ENCODE assay signal across 23 mouse cellular contexts in the genomic region with DNA sequence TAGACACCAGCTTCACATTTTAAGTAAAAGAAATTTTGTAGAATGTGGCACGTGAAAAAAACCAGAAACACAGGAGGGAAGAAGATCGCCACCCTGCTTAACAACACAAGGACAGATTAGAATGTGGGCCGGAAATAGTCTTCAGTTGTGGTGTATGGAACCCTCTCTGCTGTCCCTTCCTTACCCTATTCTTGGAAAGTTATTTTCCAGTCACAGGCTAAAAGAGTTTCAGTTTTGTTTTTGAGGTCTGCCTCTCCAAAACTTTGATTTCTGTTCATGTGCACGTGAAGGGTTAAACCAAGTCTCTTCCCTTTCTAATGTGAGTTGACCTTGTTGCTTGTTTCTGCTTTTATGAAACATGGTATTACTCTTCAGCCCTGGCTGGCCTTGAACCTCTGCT.
"Had no signal": no experiment of that assay in that cellular context is flagged by ENCODE, and none has a peak within 500 bp of the region (broad histone marks: within the 10 kb centered on the region; RNA-seq: fewer than 3 reads in every experiment).

No protein-coding gene starts in this region.

- H3K4me2 ChIP-seq: limb, embryonic 13.5 days; liver, embryonic 12.5 days; liver, embryonic 15.5 days; lung, embryonic 14.5 days; midbrain, embryonic 13.5 days; neural tube, embryonic 12.5 days; neural tube, embryonic 15.5 days; stomach, embryonic 15.5 days had no signal

- H3K4me3 ChIP-seq: layer of hippocampus, adult 2 months; limb, embryonic 10.5 days; limb, embryonic 13.5 days; liver, embryonic 12.5 days; liver, embryonic 15.5 days; megakaryocyte, embryonic 14.5 days; midbrain, embryonic 10.5 days; midbrain, embryonic 13.5 days; neural tube, embryonic 12.5 days; neural tube, embryonic 15.5 days; stomach, embryonic 15.5 days had no signal

- H3K27me3 ChIP-seq: liver, embryonic 12.5 days; liver, embryonic 15.5 days; midbrain, embryonic 13.5 days; stomach, embryonic 15.5 days had no signal

- DNase-seq: kidney, postnatal 25 days; layer of hippocampus, adult 9-11 months; liver; lung, embryonic 14.5 days; lung, postnatal 36 days; right cerebral cortex, adult 18-20 months; right cerebral cortex, postnatal 14 days; right cerebral cortex, postnatal 4 days; thymus, postnatal 36 days had no signal

- H3K4me1 ChIP-seq: liver, embryonic 12.5 days; midbrain, embryonic 10.5 days; midbrain, embryonic 13.5 days; neural tube, embryonic 12.5 days; neural tube, embryonic 15.5 days; stomach, embryonic 15.5 days had no signal

- H3K9ac ChIP-seq: limb, embryonic 13.5 days; liver, embryonic 12.5 days; liver, embryonic 15.5 days; lung, embryonic 14.5 days; midbrain, embryonic 13.5 days; neural tube, embryonic 12.5 days; neural tube, embryonic 15.5 days; stomach, embryonic 15.5 days had no signal

- H3K36me3 ChIP-seq: limb, embryonic 10.5 days; limb, embryonic 13.5 days; liver, embryonic 12.5 days; liver, embryonic 15.5 days; midbrain, embryonic 10.5 days; midbrain, embryonic 13.5 days; neural tube, embryonic 12.5 days; neural tube, embryonic 15.5 days; stomach, embryonic 15.5 days had no signal

- ATAC-seq: liver, embryonic 12.5 days; lung, postnatal 0 days; midbrain, embryonic 13.5 days; midbrain, embryonic 16.5 days had no signal

- H3K9me3 ChIP-seq: limb, embryonic 10.5 days; limb, embryonic 13.5 days; liver, embryonic 12.5 days; liver, embryonic 15.5 days; megakaryocyte, embryonic 14.5 days; midbrain, embryonic 10.5 days; midbrain, embryonic 13.5 days; neural tube, embryonic 12.5 days; neural tube, embryonic 15.5 days; stomach, embryonic 15.5 days had no signal

- H3K27ac ChIP-seq: kidney, postnatal 0 days; layer of hippocampus, adult 2 months; limb, embryonic 10.5 days; limb, embryonic 13.5 days; liver, embryonic 12.5 days; liver, embryonic 15.5 days; midbrain, embryonic 10.5 days; midbrain, embryonic 13.5 days; neural tube, embryonic 12.5 days; neural tube, embryonic 15.5 days; stomach, embryonic 15.5 days had no signal
